Mouse (Mus musculus): ENCODE measurements at regions not wholly inside any gene's neighbourhood (a gene's known extent, or its start where the extent isn't known, plus 50 kb on each side); places are given as distances from the start of the nearest gene placed in this dataset.

DNA sequence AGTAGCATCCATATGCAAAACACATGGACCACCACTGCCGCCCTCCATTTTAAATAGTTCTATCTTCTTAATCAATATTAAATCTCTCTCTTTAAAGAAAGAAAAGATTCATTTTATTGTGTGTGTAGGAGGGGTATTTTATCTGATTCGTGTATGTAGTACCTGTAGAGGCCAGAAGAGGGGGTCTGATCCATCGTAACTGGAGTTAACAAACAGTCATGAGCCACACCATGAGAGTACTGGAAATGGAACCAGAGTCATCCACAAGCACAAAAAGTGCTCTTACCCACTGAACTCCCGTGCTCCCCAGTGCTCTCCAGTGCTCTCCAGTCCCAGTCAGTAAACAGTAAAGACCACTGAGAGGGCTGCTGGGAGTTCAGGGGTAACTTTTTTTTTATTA is 374.4 kb downstream of the Nuf2 start:
- DNase-seq (ENCODE audit: low spot score in 2 of 2): no peak

DNA sequence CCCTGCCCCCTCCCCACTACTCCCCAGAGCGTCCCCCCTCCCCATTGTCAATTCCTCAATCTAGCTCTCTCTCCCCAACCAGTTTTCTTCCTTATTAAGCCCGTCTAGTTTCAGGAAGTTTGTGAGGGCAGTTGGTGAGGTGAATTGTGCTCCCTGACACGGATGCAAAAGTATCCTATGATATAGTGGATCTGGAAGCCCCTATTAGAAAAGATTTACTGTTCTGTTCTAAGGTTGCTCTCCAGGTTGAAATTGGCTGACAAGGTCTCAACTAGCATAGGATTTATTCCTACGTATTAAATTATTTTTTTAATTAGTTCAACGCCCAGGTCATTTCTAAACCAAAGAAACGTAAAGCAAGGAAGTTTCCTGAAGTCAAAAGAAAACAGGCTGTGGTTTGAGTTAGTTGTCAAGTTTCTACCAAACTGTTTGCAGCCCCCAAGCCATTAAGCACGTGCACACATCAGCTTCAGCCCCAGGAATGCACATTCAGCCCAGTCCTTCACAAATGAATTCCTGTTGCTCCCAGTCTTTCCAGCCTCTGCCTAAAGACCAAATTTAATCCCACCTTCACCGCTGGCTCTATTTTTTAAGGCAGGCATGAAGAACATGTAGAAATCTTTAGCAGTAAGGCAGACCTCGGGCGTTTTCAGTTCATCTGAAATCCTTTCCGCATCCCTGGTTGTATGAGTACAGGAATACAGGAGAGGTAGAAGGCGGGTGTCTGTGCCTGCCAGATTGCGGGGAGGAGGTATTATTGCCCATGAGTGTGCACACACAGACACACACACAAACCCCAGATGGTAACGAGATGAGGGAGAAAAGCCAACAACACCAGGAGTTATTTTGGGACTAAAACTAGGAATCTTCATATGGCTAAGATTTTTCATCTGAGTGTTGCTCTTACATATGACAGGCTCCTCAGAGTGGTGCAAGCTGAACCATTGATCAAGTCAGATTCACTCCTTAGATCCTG is 375.5 kb downstream of the Nuf2 start:
- peak; percentile 69 to 70 for DNase-seq (ENCODE audit: low spot score in 2 of 2)

GRCm38 (mm10) chr1:169142216-169142615 is 389.0 kb downstream of the Nuf2 start:
- DNase-seq (ENCODE audit: low spot score in 2 of 2): no peak

DNA sequence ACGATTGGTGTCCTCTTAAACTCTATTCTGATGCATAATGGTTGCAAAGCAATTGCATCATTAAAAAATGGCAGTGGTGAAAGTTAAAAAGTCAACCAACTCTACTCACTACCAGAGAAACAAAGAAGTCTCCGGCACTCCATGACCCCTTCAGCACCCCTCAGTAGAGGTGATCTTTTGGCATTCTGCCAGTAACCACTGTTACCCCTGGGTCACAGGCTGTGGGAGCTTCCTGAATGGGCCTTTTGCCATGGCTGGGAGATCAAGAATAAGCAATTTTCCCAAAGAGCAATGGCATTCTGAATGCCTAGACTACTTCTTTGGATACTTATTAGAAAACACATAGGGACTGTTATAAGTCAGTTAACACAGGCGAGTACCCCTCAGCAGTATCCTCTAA is 391.2 kb downstream of the Nuf2 start:
- DNase-seq (ENCODE audit: low spot score in 2 of 2): no peak

DNA sequence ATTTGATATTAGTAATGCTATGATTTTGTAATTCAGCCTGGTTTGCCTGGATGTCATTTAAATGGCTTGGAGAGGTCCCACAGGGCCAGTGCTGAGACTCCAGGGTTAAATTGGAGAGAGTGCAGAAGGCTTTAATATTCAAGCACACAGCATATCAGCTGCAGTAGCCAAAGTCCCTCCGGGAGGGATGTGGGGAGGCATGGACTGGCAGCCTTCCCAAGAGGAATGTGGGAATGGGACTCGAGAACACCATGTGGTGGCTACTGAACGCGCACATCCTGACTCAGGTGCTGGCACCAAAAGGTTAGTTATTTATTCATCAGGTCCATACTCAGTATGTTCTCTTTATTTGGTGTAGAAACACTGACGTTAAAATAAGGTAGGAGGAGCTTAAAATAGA is 391.8 kb downstream of the Nuf2 start:
- DNase-seq (ENCODE audit: low spot score in 2 of 2): no peak

- DNase-seq (ENCODE audit: low spot score in 2 of 2): no peak
Observed at GRCm38 (mm10) chr1:169139184-169139486, 392.1 kb downstream of the Nuf2 start.

DNA sequence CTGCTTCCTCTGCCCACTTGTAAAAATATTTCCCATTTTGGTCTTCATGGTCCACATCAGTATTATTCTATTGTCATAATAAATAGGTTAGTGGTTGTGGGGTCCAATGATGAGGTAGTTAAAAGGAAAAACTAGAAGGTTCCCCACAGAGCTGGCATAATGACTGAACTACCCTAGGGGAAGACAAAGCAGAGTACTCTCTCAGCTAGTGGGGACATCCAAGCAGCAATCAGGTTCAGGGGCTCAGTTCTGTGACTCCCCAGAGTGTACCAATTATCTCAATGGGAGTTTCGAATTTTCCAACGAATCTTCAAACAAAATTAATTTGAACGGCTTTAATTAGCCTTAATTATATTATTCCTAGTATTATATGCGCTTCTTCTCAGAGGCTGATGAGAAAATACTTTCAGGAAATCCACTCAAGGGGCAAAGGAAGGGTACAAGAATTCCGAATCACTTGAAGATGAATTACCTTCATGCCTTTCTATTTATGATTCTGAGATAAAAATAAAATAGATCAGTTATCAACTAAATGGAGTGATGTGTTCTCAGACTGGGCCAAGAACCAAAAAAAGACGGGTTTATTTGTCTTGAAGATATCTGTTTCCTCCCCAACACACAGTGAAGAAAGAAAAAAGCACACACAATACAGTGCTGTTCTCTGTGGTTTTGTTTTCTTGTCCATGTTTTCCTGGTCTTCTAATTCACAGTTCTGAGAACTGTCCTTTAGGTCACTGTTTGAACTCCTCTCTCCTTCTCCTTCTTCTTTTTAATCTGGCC is 392.7 kb downstream of the Nuf2 start:
- DNase-seq (ENCODE audit: low spot score in 2 of 2): no peak

DNA sequence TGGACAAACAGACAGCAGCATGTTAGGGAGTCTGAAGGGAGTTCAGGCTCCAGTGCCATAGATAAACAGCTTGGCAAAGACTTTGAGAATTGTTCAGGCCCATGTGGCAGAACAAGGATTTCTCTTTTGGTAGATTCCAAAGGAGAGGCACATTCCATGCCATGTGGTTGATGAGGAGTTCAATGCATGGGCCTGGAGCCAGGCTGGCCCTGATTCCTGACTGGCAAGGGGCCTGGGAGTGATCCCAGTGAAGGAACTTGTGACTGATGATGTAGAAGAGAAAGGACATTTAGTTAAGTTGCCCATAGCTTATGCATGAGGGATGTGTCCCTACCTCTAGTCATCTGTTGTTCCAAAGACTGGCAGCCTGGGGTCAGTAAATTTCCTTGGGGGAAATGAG is 395.7 kb downstream of the Nuf2 start:
- no peak for DNase-seq (ENCODE audit: low spot score in 2 of 2)

DNA sequence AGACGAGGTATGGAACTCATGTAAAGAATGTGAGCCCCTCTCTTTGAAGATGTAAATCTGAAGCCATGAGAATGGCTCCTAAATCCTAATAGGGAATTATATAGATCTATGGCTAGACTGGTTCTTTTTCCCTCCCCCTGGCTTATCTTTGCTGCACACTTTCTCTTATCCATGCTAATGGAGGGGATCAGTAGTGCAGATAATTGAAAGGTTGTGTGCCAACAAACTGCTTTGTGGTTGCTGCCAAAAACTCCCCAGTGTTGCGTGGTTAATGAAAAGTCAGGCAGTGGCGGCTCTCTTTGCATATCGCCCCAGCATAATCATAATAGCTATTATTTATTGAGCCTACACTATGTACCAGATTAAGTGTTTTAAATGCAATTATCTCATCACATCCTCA is 427.6 kb downstream of the Nuf2 start:
- no peak for DNase-seq (ENCODE audit: low spot score in 2 of 2)

DNA sequence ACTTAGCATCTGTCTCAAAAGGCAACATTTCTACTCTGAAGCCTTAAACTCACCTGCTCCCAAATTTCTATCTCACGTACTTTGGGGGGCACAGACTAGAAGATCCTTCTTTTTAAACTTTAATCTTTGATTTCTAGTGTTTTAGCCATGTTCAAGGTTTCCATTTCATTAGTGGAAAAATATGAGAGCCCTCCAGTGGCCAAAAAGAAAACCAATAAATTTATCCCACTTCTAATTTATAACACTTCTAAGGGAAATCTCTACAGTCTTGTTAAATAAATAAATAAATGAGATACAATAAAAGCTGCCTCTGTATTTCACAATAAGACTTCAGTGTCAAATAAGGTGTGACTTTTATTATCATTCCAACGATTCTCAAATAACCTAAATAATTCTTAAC is 428.2 kb downstream of the Nuf2 start:
- no peak for DNase-seq (ENCODE audit: low spot score in 2 of 2)

DNA sequence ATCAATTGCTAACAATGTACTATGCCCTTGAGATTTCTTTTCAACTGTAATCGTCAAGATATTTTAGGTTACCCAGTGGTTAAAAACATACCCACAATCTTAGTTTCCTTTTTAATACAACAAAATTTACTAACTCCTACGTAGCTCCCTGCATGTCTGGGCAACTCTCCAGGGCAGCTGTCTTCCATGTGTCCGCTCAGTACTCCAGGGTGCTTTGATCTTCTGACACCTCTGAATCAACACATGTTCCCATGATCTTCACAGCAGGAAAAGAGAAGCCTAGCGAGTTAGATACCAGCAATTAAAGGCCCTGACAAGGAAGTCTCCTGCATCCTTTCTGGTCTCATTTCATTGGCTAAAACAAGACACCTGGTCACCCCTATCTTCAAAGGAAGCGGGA is 432.0 kb downstream of the Nuf2 start:
- no peak for DNase-seq (ENCODE audit: low spot score in 2 of 2)

GRCm38 (mm10) chr1:169096737-169097136 is 434.5 kb downstream of the Nuf2 start:
- DNase-seq (ENCODE audit: low spot score in 2 of 2): no peak

GRCm38 (mm10) chr1:169093602-169094354 is 437.5 kb downstream of the Nuf2 start:
- peak; percentile 26 to 38 for DNase-seq (ENCODE audit: low spot score in 2 of 2)

GRCm38 (mm10) chr1:169086032-169086431 is 445.2 kb downstream of the Nuf2 start:
- no peak for DNase-seq (ENCODE audit: low spot score in 2 of 2)

DNA sequence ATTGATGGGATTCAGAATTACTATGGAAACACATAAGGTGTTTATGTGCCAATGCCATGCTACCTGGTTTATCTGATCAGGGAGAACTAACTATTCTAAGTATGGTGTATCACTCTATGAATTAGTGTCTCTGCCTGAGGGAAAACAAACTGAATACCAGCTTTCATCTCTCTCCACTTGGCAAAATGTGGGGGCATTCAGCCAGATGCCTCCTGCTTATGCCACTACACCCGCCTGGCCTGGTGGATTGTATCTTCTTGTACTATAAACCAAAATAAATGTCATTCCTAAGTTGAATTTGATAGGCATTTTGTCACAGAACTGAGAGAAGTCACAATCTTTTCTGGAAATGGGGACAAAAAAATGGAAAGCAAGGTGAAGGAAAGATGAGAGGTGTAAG is 450.6 kb downstream of the Nuf2 start:
- no peak for DNase-seq (ENCODE audit: low spot score in 2 of 2)

GRCm38 (mm10) chr1:169077228-169077627 is 454.0 kb downstream of the Nuf2 start:
- no peak for DNase-seq (ENCODE audit: low spot score in 2 of 2)

DNA sequence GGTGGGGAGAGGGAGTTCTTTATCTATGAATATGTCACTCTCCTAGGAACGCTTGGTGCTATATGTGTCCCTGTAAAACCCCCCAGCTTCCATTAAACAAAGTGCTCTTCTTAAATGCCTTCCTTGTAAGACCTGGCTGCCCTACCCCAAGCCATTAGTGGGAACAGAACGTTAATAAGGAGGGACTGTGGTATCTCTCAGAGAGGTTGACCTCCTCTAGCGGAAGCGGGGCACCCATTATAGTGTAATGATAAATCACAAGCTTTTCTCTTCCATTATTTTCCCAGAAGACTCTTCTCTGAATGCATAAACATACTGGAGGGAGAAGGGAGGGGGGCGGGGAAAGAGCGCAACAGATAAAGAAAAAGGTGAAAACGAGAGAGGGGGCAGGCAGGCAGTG is 455.3 kb downstream of the Nuf2 start:
- DNase-seq (ENCODE audit: low spot score in 2 of 2): no peak

- DNase-seq (ENCODE audit: low spot score in 2 of 2): no peak
Observed at GRCm38 (mm10) chr1:169071366-169071765, 459.9 kb downstream of the Nuf2 start.

DNA sequence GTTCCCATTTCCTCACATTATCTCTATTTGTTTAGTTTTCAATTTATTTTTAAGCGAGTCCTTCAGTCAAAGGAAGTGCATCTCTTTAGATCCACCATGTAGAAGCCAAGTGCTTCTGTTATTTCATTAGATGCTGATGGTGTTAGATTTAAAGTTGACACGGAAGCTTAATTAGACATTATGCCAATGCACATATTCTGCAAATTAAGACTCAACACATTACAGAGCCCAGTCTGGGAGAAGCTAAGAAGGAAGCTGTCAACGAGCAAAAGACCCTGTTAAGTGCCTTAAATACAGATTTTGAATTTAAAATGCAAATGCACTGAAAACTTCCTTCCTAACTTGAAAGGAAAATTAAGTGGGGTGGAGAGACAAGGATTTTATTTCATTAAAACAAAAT is 461.6 kb downstream of the Nuf2 start:
- no peak for DNase-seq (ENCODE audit: low spot score in 2 of 2)

DNA sequence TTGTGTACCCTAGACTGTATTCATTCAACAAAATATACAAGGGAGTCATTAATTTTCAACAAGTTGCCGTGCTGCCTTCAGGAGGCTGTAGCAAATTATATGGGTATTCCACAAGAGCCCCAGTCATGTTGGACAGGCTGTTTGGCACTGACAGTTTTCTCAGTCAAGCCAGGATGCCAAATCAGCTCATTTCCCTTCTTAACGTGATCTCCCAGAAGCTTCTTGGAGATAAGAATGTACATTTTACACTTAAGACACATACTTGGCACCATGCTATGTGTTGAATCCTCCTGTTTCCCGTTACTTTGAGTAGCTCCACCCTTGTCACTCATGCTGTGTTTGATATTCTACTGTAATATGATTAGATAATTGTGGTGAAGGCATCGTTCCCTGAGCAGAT is 464.5 kb downstream of the Nuf2 start:
- DNase-seq (ENCODE audit: low spot score in 2 of 2): no peak

GRCm38 (mm10) chr1:169060627-169061026 is 470.6 kb downstream of the Nuf2 start:
- peak; percentile 49 to 54 for DNase-seq (ENCODE audit: low spot score in 2 of 2)

GRCm38 (mm10) chr1:169060145-169060544 is 471.1 kb downstream of the Nuf2 start:
- DNase-seq (ENCODE audit: low spot score in 2 of 2): no peak
